In genomic region chr13:81840646-81841045, GRCm38 (mm10) we compare ENCODE assay signal across 18 mouse cellular contexts.
"Had no signal": no experiment of that assay in that cellular context is flagged by ENCODE, and none has a peak within 500 bp of the region (broad histone marks: within the 10 kb centered on the region; RNA-seq: fewer than 3 reads in every experiment).

No protein-coding gene starts in this region.

- DNase-seq: liver, postnatal 0 days; lung, adult 2 months; lung, postnatal 36 days; right cerebral cortex, adult 18-20 months; right cerebral cortex, postnatal 25 days; right cerebral cortex, postnatal 4 days; spleen, adult 18-20 months; thymus, adult 18-20 months; thymus, postnatal 14 days; thymus, postnatal 36 days had no signal

- H3K27me3 ChIP-seq: liver, embryonic 15.5 days; lung, embryonic 15.5 days; midbrain, embryonic 12.5 days; midbrain, embryonic 15.5 days; neural tube, embryonic 12.5 days had no signal

- H3K36me3 ChIP-seq: liver, embryonic 15.5 days; lung, embryonic 15.5 days; midbrain, embryonic 12.5 days; midbrain, embryonic 15.5 days; neural tube, embryonic 12.5 days had no signal

- H3K27ac ChIP-seq: liver, embryonic 15.5 days; lung, embryonic 15.5 days; macrophage; midbrain, embryonic 12.5 days; midbrain, embryonic 15.5 days; neural tube, embryonic 12.5 days had no signal

- ATAC-seq: liver, postnatal 0 days; lung, postnatal 0 days; midbrain, embryonic 15.5 days had no signal

- H3K4me2 ChIP-seq: liver, embryonic 15.5 days; lung, embryonic 15.5 days; midbrain, embryonic 12.5 days; midbrain, embryonic 15.5 days; neural tube, embryonic 12.5 days had no signal

- H3K4me3 ChIP-seq: liver, embryonic 15.5 days; lung, embryonic 15.5 days; megakaryocyte, embryonic 14.5 days; midbrain, embryonic 12.5 days; midbrain, embryonic 15.5 days; neural tube, embryonic 12.5 days had no signal

- H3K9ac ChIP-seq: liver, embryonic 15.5 days; liver, postnatal 0 days; lung, embryonic 15.5 days; midbrain, embryonic 12.5 days; midbrain, embryonic 15.5 days; neural tube, embryonic 12.5 days had no signal

- H3K9me3 ChIP-seq: liver, embryonic 15.5 days; lung, embryonic 15.5 days; midbrain, embryonic 12.5 days; midbrain, embryonic 15.5 days; neural tube, embryonic 12.5 days had no signal

- H3K4me1 ChIP-seq: liver, embryonic 15.5 days; megakaryocyte, embryonic 14.5 days; midbrain, embryonic 12.5 days; midbrain, embryonic 15.5 days; neural tube, embryonic 12.5 days had no signal
